In the genomic region with DNA sequence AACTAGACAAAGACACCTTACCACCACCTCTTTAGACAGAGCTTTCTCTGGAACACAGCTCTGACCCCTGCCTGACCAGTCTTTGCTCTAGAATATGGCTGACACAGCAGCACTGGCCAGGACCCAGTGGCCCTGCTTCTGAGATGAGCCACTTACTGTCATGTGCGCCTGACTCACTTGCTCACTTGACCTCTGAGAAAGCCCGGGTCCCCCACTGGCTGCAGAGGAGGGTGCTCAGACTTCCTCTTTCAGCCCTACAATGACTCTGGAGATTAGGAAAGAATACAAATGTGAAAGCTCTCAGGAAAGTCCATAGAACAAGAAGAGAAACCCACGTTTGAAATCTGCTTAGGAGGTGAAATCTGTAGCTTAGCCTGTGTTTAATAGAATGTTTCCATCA, we compare ENCODE assay signal across 9 mouse cellular contexts. TPM values are rescaled to one million over a fixed set of nuclear protein-coding genes. Genes with fewer than 3 reads are reported as not detected.
DNase-seq lines count a peak whose midpoint lies in the region; TF ChIP-seq lines count a peak whose summit lies in the region.
"Had no signal": no experiment of that assay in that cellular context is flagged by ENCODE, and none has a peak within 500 bp of the region (broad histone marks: within the 10 kb centered on the region; RNA-seq: fewer than 3 reads in every experiment).

No protein-coding gene starts in this region.

- no peak overlapping the region for H3K4me3 ChIP-seq in bone marrow macrophage, adult 2 months (ENCODE audit: insufficient read depth, low read length)
- H3K4me3 ChIP-seq: embryonic facial prominence, embryonic 12.5 days; limb, embryonic 15.5 days had no signal

- no peak for TF ChIP-seq POLR2A in bone marrow macrophage, adult 2 months (IDR thresholded peaks at IDR 0.05; ENCODE audit: borderline replicate concordance, low read depth, low read length)

- no peak for TF ChIP-seq CTCF in bone marrow macrophage, adult 2 months (IDR thresholded peaks at IDR 0.05; ENCODE audit: low read depth, low read length)

- H3K4me1 ChIP-seq in bone marrow macrophage, adult 2 months (ENCODE audit: control insufficient read depth, insufficient read depth, low read length): peaks cover 36% of the 10 kb centered on the region
- H3K4me1 ChIP-seq: embryonic facial prominence, embryonic 12.5 days; limb, embryonic 15.5 days had no signal

- H3K27ac ChIP-seq in bone marrow macrophage, adult 2 months (ENCODE audit: insufficient read depth, low read depth, low read length): peak overlapping the region; percentile 99
- H3K27ac ChIP-seq: embryonic facial prominence, embryonic 12.5 days; limb, embryonic 15.5 days had no signal

- DNase-seq in testis, postnatal 10 days (ENCODE audit: low spot score): peak; percentile 34
- no peak for DNase-seq in testis, postnatal 14 days (ENCODE audit: low spot score)
- DNase-seq in kidney, adult 9 months: peak; percentile 61
- DNase-seq in skeletal muscle tissue, adult 2 months (ENCODE audit: low read depth, low spot score): peak; percentile 45
- DNase-seq in frontal cortex, postnatal 36 days (ENCODE audit: low spot score in 2 of 2): no peak
- no peak for DNase-seq in ovary, postnatal 14 days (ENCODE audit: low spot score)

RNA-seq across cellular contexts. Expression of gene Grsf1, which starts 45.1 kb away (rescaled TPM):
- polyA plus RNA-seq in bone marrow macrophage, adult 2 months (2012; ENCODE audit: insufficient read depth, insufficient read length, missing spikeins): 61.4 and 64.5 TPM in 2 replicates

Comparison
In these comparisons a context has a peak if more than half of its experiments do, and no peak if none do; other contexts are left out.
1. DNase-seq: peak in testis, postnatal 10 days (single experiment), kidney, adult 9 months (single experiment) and skeletal muscle tissue, adult 2 months (single experiment); none in testis, postnatal 14 days (single experiment), frontal cortex, postnatal 36 days (0 of 2) and ovary, postnatal 14 days (single experiment).